Mouse (Mus musculus) CH12.LX (cell line): ENCODE measurements around the gene Fbxl17. TPM values are rescaled to one million over a fixed set of nuclear protein-coding genes. Genes with fewer than 3 reads are reported as not detected.

Source experiments
- DNase-seq: peaks from one replicate; pipeline ENCODE4 v3.0.0-alpha.2; 2013; ENCODE audit errors: extremely low read depth
- H3K27ac ChIP-seq: 2 replicates; pipeline ENCODE4 v1.5.1; 2012; ENCODE audit warnings: low read depth, mild to moderate bottlenecking, control low read depth, moderate library complexity; ENCODE audit not compliant: insufficient read depth
- H3K27me3 ChIP-seq: replicated peaks from 2 replicates; pipeline ENCODE3; 2012; ENCODE audit warnings: inconsistent platforms
- H3K36me3 ChIP-seq, 2 experiments: replicated peaks in 1 of 2; 2 replicates each; pipeline versions ENCODE3 to v1.6.1; 2012; ENCODE audit warnings: inconsistent platforms in 1 of 2, low read length in 1 of 2, mild to moderate bottlenecking in 1 of 2, mixed read lengths in 1 of 2, moderate library complexity in 1 of 2; ENCODE audit not compliant: control insufficient read depth in 1 of 2, insufficient read depth in 1 of 2
- H3K4me1 ChIP-seq, 2 experiments: 2 replicates each; pipeline ENCODE4 v1.6.1; 2012; ENCODE audit warnings: inconsistent platforms in 1 of 2, moderate library complexity in 1 of 2; ENCODE audit not compliant: insufficient read depth in 2 of 2, control insufficient read depth in 1 of 2
- H3K4me2 ChIP-seq: 2 replicates; pipeline ENCODE4 v1.6.1; 2012; ENCODE audit warnings: low read depth, mild to moderate bottlenecking, control low read depth; ENCODE audit not compliant: poor library complexity, insufficient read depth, severe bottlenecking
- H3K4me3 ChIP-seq, 3 experiments: fragments of 150-350 bp in 1 of 3; sonication (generic) in 1 of 3; replicated peaks in 1 of 3; 2 replicates each; pipeline versions ENCODE3 to v1.5.1; 2011 to 2012; ENCODE audit warnings: low read depth in 2 of 3, low read length in 2 of 3, mild to moderate bottlenecking in 2 of 3, moderate library complexity in 2 of 3, control low read depth in 1 of 3, improper control_type of control experiment in 1 of 3, inconsistent platforms in 1 of 3, mixed read lengths in 1 of 3; ENCODE audit not compliant: poor library complexity in 1 of 3
- H3K79me2 ChIP-seq: replicated peaks from 2 replicates; pipeline ENCODE4 v1.6.1; 2012; ENCODE audit warnings: mild to moderate bottlenecking, moderate library complexity; ENCODE audit not compliant: control insufficient read depth, poor library complexity, insufficient read depth, severe bottlenecking; ENCODE audit errors: extremely low read depth
- H3K9ac ChIP-seq: 2 replicates; pipeline ENCODE4 v1.6.1; 2012; ENCODE audit warnings: low read depth, mild to moderate bottlenecking, control low read depth, moderate library complexity; ENCODE audit not compliant: insufficient read depth
- H3K9me3 ChIP-seq: replicated peaks from 2 replicates; pipeline ENCODE3; 2012; ENCODE audit warnings: low read length, inconsistent platforms, mixed read lengths
- CHD1 ChIP-seq: IDR thresholded peaks from 2 replicates; pipeline ENCODE4 v1.6.1; 2012; ENCODE audit warnings: low read depth, low read length, improper control_type of control experiment, inconsistent platforms
- CTCF ChIP-seq, 2 experiments: IDR thresholded peaks in 1 of 2; conservative IDR thresholded peaks in 1 of 2; 2 replicates each; pipeline ENCODE4 v1.5.1; 2011 to 2012; ENCODE audit warnings: low read depth in 2 of 2, low read length in 2 of 2, improper control_type of control experiment in 1 of 2, inconsistent platforms in 1 of 2, mild to moderate bottlenecking in 1 of 2, moderate library complexity in 1 of 2
- E2F4 ChIP-seq: IDR thresholded peaks from 2 replicates; pipeline ENCODE4 v1.6.1; 2011; ENCODE audit warnings: low read depth, low read length, improper control_type of control experiment; ENCODE audit not compliant: insufficient replicate concordance
- ELF1 ChIP-seq: IDR thresholded peaks from 2 replicates; pipeline ENCODE4 v1.6.1; 2014; ENCODE audit warnings: low read depth, mild to moderate bottlenecking, inconsistent platforms, low read length, improper control_type of control experiment
- EP300 ChIP-seq: IDR thresholded peaks from 2 replicates; pipeline ENCODE4 v1.6.1; 2011; ENCODE audit warnings: low read length, improper control_type of control experiment
- ETS1 ChIP-seq: conservative IDR thresholded peaks from 2 replicates; pipeline ENCODE4 v1.6.1; 2012; ENCODE audit warnings: low read depth, mild to moderate bottlenecking, inconsistent platforms, low read length, improper control_type of control experiment, moderate library complexity
- GABPA ChIP-seq: IDR thresholded peaks from 2 replicates; pipeline ENCODE4 v1.6.1; 2012; ENCODE audit warnings: low read depth, low read length, improper control_type of control experiment, inconsistent platforms; ENCODE audit not compliant: insufficient replicate concordance
- HCFC1 ChIP-seq: IDR thresholded peaks from 2 replicates; pipeline ENCODE4 v1.6.1; 2012; ENCODE audit warnings: low read depth, mild to moderate bottlenecking, inconsistent platforms, low read length, improper control_type of control experiment
- JUN ChIP-seq: IDR thresholded peaks from 2 replicates; pipeline ENCODE4 v1.6.1; 2011; ENCODE audit warnings: low read depth, mild to moderate bottlenecking, low read length, improper control_type of control experiment, moderate library complexity; ENCODE audit not compliant: insufficient read depth
- KAT2A ChIP-seq: IDR thresholded peaks from 2 replicates; pipeline ENCODE4 v1.6.1; 2012; ENCODE audit warnings: low read length, improper control_type of control experiment, inconsistent platforms; ENCODE audit not compliant: insufficient replicate concordance
- MAFK ChIP-seq: IDR thresholded peaks from 2 replicates; pipeline ENCODE4 v1.6.1; 2011; ENCODE audit warnings: low read length, improper control_type of control experiment; ENCODE audit not compliant: insufficient replicate concordance
- MAX ChIP-seq: IDR thresholded peaks from 2 replicates; pipeline ENCODE4 v1.6.1; 2011; ENCODE audit warnings: low read length, improper control_type of control experiment
- MXI1 ChIP-seq: IDR thresholded peaks from 2 replicates; pipeline ENCODE4 v1.6.1; 2011; ENCODE audit warnings: mild to moderate bottlenecking, low read depth, low read length, improper control_type of control experiment
- MYC ChIP-seq: IDR thresholded peaks from 2 replicates; pipeline ENCODE4 v1.6.1; 2011; ENCODE audit warnings: low read depth, mild to moderate bottlenecking, improper control_type of control experiment, low read length
- NELFE ChIP-seq: IDR thresholded peaks from 2 replicates; pipeline ENCODE4 v1.6.1; 2011; ENCODE audit warnings: low read depth, low read length, improper control_type of control experiment
- POLR2A ChIP-seq: IDR thresholded peaks from 2 replicates; pipeline ENCODE4 v1.6.1; 2011; ENCODE audit warnings: low read depth, mild to moderate bottlenecking, improper control_type of control experiment, low read length
- RCOR1 ChIP-seq: conservative IDR thresholded peaks from 2 replicates; pipeline ENCODE4 v1.6.1; 2012; ENCODE audit warnings: low read depth, mild to moderate bottlenecking, inconsistent platforms, low read length, improper control_type of control experiment
- SIN3A ChIP-seq: IDR thresholded peaks from 2 replicates; pipeline ENCODE4 v1.6.1; 2012; ENCODE audit warnings: low read length, improper control_type of control experiment, inconsistent platforms
- SMC3 ChIP-seq: IDR thresholded peaks from 2 replicates; pipeline ENCODE4 v1.6.1; 2011; ENCODE audit warnings: low read depth, low read length, improper control_type of control experiment
- TBP ChIP-seq: conservative IDR thresholded peaks from 2 replicates; pipeline ENCODE4 v1.6.1; 2011; ENCODE audit warnings: low read depth, low read length, improper control_type of control experiment
- TCF12 ChIP-seq: IDR thresholded peaks from 2 replicates; pipeline ENCODE4 v1.6.1; 2014; ENCODE audit warnings: low read depth, mild to moderate bottlenecking, inconsistent platforms, low read length, improper control_type of control experiment
- UBTF ChIP-seq: IDR thresholded peaks from 2 replicates; pipeline ENCODE4 v1.6.1; 2012; ENCODE audit warnings: low read depth, mild to moderate bottlenecking, inconsistent platforms, low read length, improper control_type of control experiment, moderate library complexity
- USF1 ChIP-seq: IDR thresholded peaks from 2 replicates; pipeline ENCODE4 v1.6.1; 2014; ENCODE audit warnings: low read depth, mild to moderate bottlenecking, inconsistent platforms, low read length, improper control_type of control experiment
- USF2 ChIP-seq: conservative IDR thresholded peaks from 2 replicates; pipeline ENCODE4 v1.6.1; 2011; ENCODE audit warnings: low read depth, low read length, improper control_type of control experiment
- ZC3H11A ChIP-seq: IDR thresholded peaks from 2 replicates; pipeline ENCODE4 v1.6.1; 2012; ENCODE audit warnings: low read depth, mild to moderate bottlenecking, inconsistent platforms, low read length, improper control_type of control experiment
- ZKSCAN1 ChIP-seq: IDR thresholded peaks from 2 replicates; pipeline ENCODE4 v1.6.1; 2012; ENCODE audit warnings: low read depth, inconsistent platforms, low read length, improper control_type of control experiment, borderline replicate concordance
- ZNF384 ChIP-seq: IDR thresholded peaks from 2 replicates; pipeline ENCODE4 v1.6.1; 2012; ENCODE audit warnings: low read depth, low read length, improper control_type of control experiment, inconsistent platforms
- dilution Hi-C: fragments of 300-500 bp; cut with MboI; formaldehyde crosslinking; loops from 2 replicates; pipeline ENCODE4 v1.14.3; 2020; ENCODE audit warnings: low sequenced_read_pairs; ENCODE audit not compliant: extremely low pct_unique_long_range_greater_than_20kb, extremely low pct_ligation_motif_present
- in situ Hi-C: fragments of 300-500 bp; cut with MboI; formaldehyde crosslinking; loops from 3 replicates; pipeline ENCODE4 v1.14.3; 2019; ENCODE audit warnings: low sequenced_read_pairs, low pct_ligation_motif_present, low pct_unique_long_range_greater_than_20kb, mixed read lengths
- polyA plus RNA-seq: library from polyadenylated mRNA; unstranded; fragments of >175 nt; gene quantifications from 2 replicates; pipeline ENCODE4 v1.2.1, GENCODE M21; 2012; ENCODE audit warnings: low read depth; ENCODE audit not compliant: insufficient read length
- total RNA-seq, 2 experiments: library from RNA; depleted of rRNA; stranded (reverse); fragments of 300-350 nt in 1 of 2; fragments of >200 nt in 1 of 2; gene quantifications; 2 replicates each; pipeline ENCODE4 v1.2.3; 2012 to 2014

Fbxl17 gene
- total and polyA plus RNA-seq, 3 experiments = 4.0 to 6.9 (median 4.3) TPM

- Histone ChIP-seq H3K9ac (no peak overlapping the region), H3K79me2 (no peaks in the 10 kb centered on the region), H3K9me3 (peaks cover 2% of the 10 kb centered on the region), H3K4me3 (no peak overlapping the region), H3K4me2 (no peak overlapping the region), H3K36me3 (peaks cover 0 to 23% of the 10 kb centered on the region in 2 experiments), H3K4me1 (peaks cover 0 to 16% of the 10 kb centered on the region in 2 experiments; a peak in 3 of 4 replicates), H3K27ac (no peak overlapping the region), H3K27me3 (no peaks in the 10 kb centered on the region)
- dilution Hi-C loops = no loop called here
- TF ChIP-seq SMC3 = no peak
- no peak for TF ChIP-seq MYC
- no peak for TF ChIP-seq CTCF (conservative IDR thresholded peaks at IDR 0.05 in 1 of 2, IDR thresholded peaks at IDR 0.05 in 1 of 2; ENCODE audit: low read depth in 2 of 2, low read length in 2 of 2)
- TF ChIP-seq KAT2A = no peak
- TF ChIP-seq UBTF = no peak
- no peak for TF ChIP-seq USF1
- TF ChIP-seq HCFC1 = no peak
- TF ChIP-seq MXI1 = no peak
- no peak for TF ChIP-seq MAFK
- no peak for TF ChIP-seq E2F4
- no peak for TF ChIP-seq ZNF384
- no peak for TF ChIP-seq ZC3H11A
- in situ Hi-C loops = no loop called here
- no peak for DNase-seq
These were observed 135.2 kb downstream of the Fbxl17 start for GRCm38 (mm10) chr17:63364605-63365004.

DNA sequence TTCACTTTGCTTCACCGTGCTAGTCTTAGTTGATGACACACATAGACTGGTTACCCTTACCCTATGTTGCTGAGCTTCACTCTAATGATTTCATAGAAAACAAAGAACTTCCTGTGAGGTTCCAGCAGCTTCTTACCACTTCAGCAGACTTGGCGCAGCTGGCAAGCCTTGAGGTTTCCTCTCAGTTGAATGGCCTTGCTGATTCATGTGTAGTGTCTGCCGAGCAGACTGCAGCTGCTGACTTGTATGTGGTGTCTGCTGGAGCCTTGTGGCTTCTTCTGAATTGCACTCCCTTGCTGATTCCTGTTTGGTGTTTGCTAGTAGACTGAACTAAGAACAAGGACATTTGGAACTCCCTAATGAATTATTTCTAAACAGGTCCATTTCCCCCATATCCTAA is 137.6 kb downstream of the Fbxl17 start:
- Histone ChIP-seq H3K4me3 (no peak overlapping the region), H3K36me3 (peaks cover 0 to 28% of the 10 kb centered on the region in 2 experiments), H3K4me2 (no peak overlapping the region), H3K9ac (no peak overlapping the region), H3K27me3 (no peaks in the 10 kb centered on the region), H3K27ac (no peak overlapping the region), H3K79me2 (no peaks in the 10 kb centered on the region), H3K9me3 (peaks cover 2% of the 10 kb centered on the region), H3K4me1 (peaks cover 2 to 7% of the 10 kb centered on the region in 2 experiments; a peak in 1 of 4 replicates)
- peak; percentile 27 for DNase-seq
- in situ Hi-C loops = no loop called here
- no peak for TF ChIP-seq ELF1
- no peak for TF ChIP-seq ETS1
- no peak for TF ChIP-seq CTCF (conservative IDR thresholded peaks at IDR 0.05 in 1 of 2, IDR thresholded peaks at IDR 0.05 in 1 of 2; ENCODE audit: low read depth in 2 of 2, low read length in 2 of 2)
- no peak for TF ChIP-seq JUN
- no peak for TF ChIP-seq ZKSCAN1
- TF ChIP-seq CHD1 = no peak
- TF ChIP-seq MAX = no peak
- no peak for TF ChIP-seq TCF12
- TF ChIP-seq USF1 = no peak
- TF ChIP-seq POLR2A = no peak
- no peak for TF ChIP-seq EP300
- TF ChIP-seq SIN3A = no peak
- TF ChIP-seq TBP = no peak
- no peak for TF ChIP-seq RCOR1
- no peak for TF ChIP-seq GABPA
- TF ChIP-seq HCFC1 = no peak
- TF ChIP-seq USF2 = no peak
- TF ChIP-seq NELFE = no peak
- dilution Hi-C loops = no loop called here
